In genomic region chr6:52178918-52179665, GRCm38 (mm10) we compare ENCODE assay signal across 10 mouse cellular contexts. TPM values are rescaled to one million over a fixed set of nuclear protein-coding genes. Genes with fewer than 3 reads are reported as not detected.
DNase-seq lines count a peak whose midpoint lies in the region; ATAC-seq and TF ChIP-seq lines count a peak whose summit lies in the region.
"Had no signal": no experiment of that assay in that cellular context is flagged by ENCODE, and none has a peak within 500 bp of the region (broad histone marks: within the 10 kb centered on the region; RNA-seq: fewer than 3 reads in every experiment).

No protein-coding gene starts in this region.

- H3K27me3 ChIP-seq in kidney, adult 2 months (replicated peaks; ENCODE audit: control insufficient read depth, insufficient read depth, low read length): no peaks in the 10 kb centered on the region
- peaks cover 100% of the 10 kb centered on the region for H3K27me3 ChIP-seq in hindbrain, embryonic 10.5 days (ENCODE audit: insufficient read depth, poor library complexity, severe bottlenecking)
- no peaks in the 10 kb centered on the region for H3K27me3 ChIP-seq in neural tube, embryonic 15.5 days (replicated peaks)

- no peaks in the 10 kb centered on the region for H3K36me3 ChIP-seq in kidney, adult 2 months (ENCODE audit: control insufficient read depth, insufficient read depth, low read length)
- H3K36me3 ChIP-seq in hindbrain, embryonic 10.5 days: no peaks in the 10 kb centered on the region
- no peaks in the 10 kb centered on the region; the same call in 1 of the 2 replicates for H3K36me3 ChIP-seq in neural tube, embryonic 15.5 days

- H3K9me3 ChIP-seq in hindbrain, embryonic 10.5 days: no peaks in the 10 kb centered on the region
- H3K9me3 ChIP-seq in neural tube, embryonic 15.5 days (replicated peaks): no peaks in the 10 kb centered on the region

- peak overlapping the region; percentile 41 for H3K9ac ChIP-seq in neural tube, embryonic 15.5 days (replicated peaks)
- H3K9ac ChIP-seq: forebrain, postnatal 0 days had no signal

- 28% methylated on average over 4 of the region's 4 CpGs for whole genome bisulfite sequencing in kidney, adult 2 months
- WGBS in hindbrain, embryonic 10.5 days: 1% methylated on average over 4 of the region's 4 CpGs
- 10% methylated on average over 4 of the region's 4 CpGs for WGBS in neural tube, embryonic 15.5 days

- ATAC-seq in neural tube, embryonic 15.5 days (ENCODE audit: low FRiP score): no peak
- ATAC-seq: forebrain, postnatal 0 days had no signal

- H3K27ac ChIP-seq in kidney, adult 2 months (ENCODE audit: insufficient read depth, low read depth, low read length): peak overlapping the region; percentile 32; the same call in 1 of the 2 replicates
- H3K27ac ChIP-seq in hindbrain, embryonic 10.5 days: peak overlapping the region; percentile 82
- peak overlapping the region; percentile 88 for H3K27ac ChIP-seq in neural tube, embryonic 15.5 days (replicated peaks)

- peak overlapping the region; percentile 63 for H3K4me2 ChIP-seq in neural tube, embryonic 15.5 days

- no peak for DNase-seq in kidney, adult 2 months
- DNase-seq in kidney, postnatal 36 days: no peak
- DNase-seq in hindbrain, embryonic 10.5 days (ENCODE audit: low spot score): peak; percentile 42
- DNase-seq in kidney, postnatal 10 days: peak; percentile 42
- DNase-seq in c-Kit-positive CD71-positive TER-119-positive erythroid progenitor cells, embryonic 14.5 days (ENCODE audit: low spot score): no peak
- no peak for DNase-seq in cerebellum, postnatal 25 days
- DNase-seq in spleen, postnatal 36 days (ENCODE audit: low spot score in 2 of 2): no peak
- DNase-seq: cerebellum, adult 8-10 months; forebrain, postnatal 0 days had no signal

- no peak overlapping the region for H3K4me3 ChIP-seq in kidney, adult 2 months (ENCODE audit: insufficient read depth, low read depth, low read length)
- H3K4me3 ChIP-seq in hindbrain, embryonic 10.5 days: peak overlapping the region; percentile 81
- H3K4me3 ChIP-seq in neural tube, embryonic 15.5 days (replicated peaks): peak overlapping the region; percentile 46

- no peak for TF ChIP-seq POLR2A in kidney, adult 2 months (IDR thresholded peaks at IDR 0.05; ENCODE audit: low read depth, low read length)

- TF ChIP-seq CTCF in kidney, adult 2 months (conservative IDR thresholded peaks at IDR 0.05; ENCODE audit: insufficient read depth, insufficient read length, low read depth, low read length): no peak

- peaks cover 38% of the 10 kb centered on the region for H3K4me1 ChIP-seq in kidney, adult 2 months (ENCODE audit: control insufficient read depth, insufficient read depth, low read length)
- peaks cover 10% of the 10 kb centered on the region for H3K4me1 ChIP-seq in hindbrain, embryonic 10.5 days (replicated peaks)
- peaks cover 86% of the 10 kb centered on the region for H3K4me1 ChIP-seq in neural tube, embryonic 15.5 days

RNA-seq across cellular contexts. Expression of gene 5730596B20Rik, which starts 1.8 kb away (rescaled TPM):
- 0.19 and 0.22 TPM in 2 replicates for polyA plus RNA-seq in kidney, adult 2 months (2012; rRNA removed)
- 0.90 and 3.6 TPM in 2 replicates for polyA plus RNA-seq in hindbrain, embryonic 10.5 days (2016; fragmentation: Nextera tagmentation; extraction: Ambion mirVana)
- polyA plus RNA-seq in neural tube, embryonic 15.5 days (2015; fragmentation: Nextera tagmentation; extraction: Ambion mirVana): 1.4 and 3.0 TPM in 2 replicates
- polyA plus RNA-seq: forebrain, postnatal 0 days had no signal

RNA-seq across cellular contexts. Expression of gene Hoxa4, which starts 12.5 kb away (rescaled TPM):
- 2.8 TPM in 2 replicates for polyA plus RNA-seq in kidney, adult 2 months (2012; rRNA removed)
- polyA plus RNA-seq in hindbrain, embryonic 10.5 days (2016; fragmentation: Nextera tagmentation; extraction: Ambion mirVana): 0.14 and 4.3 TPM in 2 replicates
- polyA plus RNA-seq in neural tube, embryonic 15.5 days (2015; fragmentation: Nextera tagmentation; extraction: Ambion mirVana): 2.3 and 5.7 TPM in 2 replicates
- polyA plus RNA-seq: forebrain, postnatal 0 days had no signal

RNA-seq across cellular contexts. Expression of gene Hoxa2, which starts 14.5 kb away (rescaled TPM):
- polyA plus RNA-seq in kidney, adult 2 months (2012; rRNA removed): 1.3 and 1.6 TPM in 2 replicates
- 31.4 and 56.9 TPM in 2 replicates for polyA plus RNA-seq in hindbrain, embryonic 10.5 days (2016; fragmentation: Nextera tagmentation; extraction: Ambion mirVana)
- polyA plus RNA-seq in neural tube, embryonic 15.5 days (2015; fragmentation: Nextera tagmentation; extraction: Ambion mirVana): 7.2 and 12.0 TPM in 2 replicates
- polyA plus RNA-seq: forebrain, postnatal 0 days had no signal

RNA-seq across cellular contexts. Expression of gene Hoxa1, which starts 21.0 kb away (rescaled TPM):
- 1.2 and 1.3 TPM in 2 replicates for polyA plus RNA-seq in kidney, adult 2 months (2012; rRNA removed)
- 0.77 and 1.4 TPM in 2 replicates for polyA plus RNA-seq in hindbrain, embryonic 10.5 days (2016; fragmentation: Nextera tagmentation; extraction: Ambion mirVana)
- 1.1 and 1.3 TPM in 2 replicates for polyA plus RNA-seq in neural tube, embryonic 15.5 days (2015; fragmentation: Nextera tagmentation; extraction: Ambion mirVana)
- polyA plus RNA-seq: forebrain, postnatal 0 days had no signal

RNA-seq across cellular contexts. Expression of gene Hoxa5, which starts 25.3 kb away (rescaled TPM):
- polyA plus RNA-seq in kidney, adult 2 months (2012; rRNA removed): 6.9 and 8.1 TPM in 2 replicates
- 1.8 TPM in 1 of 2 replicates, not detected in the other for polyA plus RNA-seq in hindbrain, embryonic 10.5 days (2016; fragmentation: Nextera tagmentation; extraction: Ambion mirVana)
- 26.8 and 73.9 TPM in 2 replicates for polyA plus RNA-seq in neural tube, embryonic 15.5 days (2015; fragmentation: Nextera tagmentation; extraction: Ambion mirVana)
- polyA plus RNA-seq: forebrain, postnatal 0 days had no signal

Comparison
In these comparisons a context has a peak if more than half of its experiments do, and no peak if none do; other contexts are left out.
1. DNase-seq: peak in hindbrain, embryonic 10.5 days (single experiment) and kidney, postnatal 10 days (single experiment); none in kidney, adult 2 months (single experiment), kidney, postnatal 36 days (0 of 2), c-Kit-positive CD71-positive TER-119-positive erythroid progenitor cells, embryonic 14.5 days (single experiment), cerebellum, postnatal 25 days (0 of 2) and spleen, postnatal 36 days (0 of 2).
2. H3K27ac ChIP-seq: peak in every context shown above with its lines; median percentile 88 in neural tube, embryonic 15.5 days; 82 in hindbrain, embryonic 10.5 days; 32 in kidney, adult 2 months.